Comparison of ENCODE assay signal across 21 mouse cellular contexts in genomic region chr9:104387805-104388204, GRCm38 (mm10). TPM values are rescaled to one million over a fixed set of nuclear protein-coding genes. Genes with fewer than 3 reads are reported as not detected.
A peak's percentile ranks its signal among the peaks of the same experiment; 100 is the strongest.
DNase-seq lines count a peak whose midpoint lies in the region; ATAC-seq and TF ChIP-seq lines count a peak whose summit lies in the region.
"Had no signal": no experiment of that assay in that cellular context is flagged by ENCODE, and none has a peak within 500 bp of the region (broad histone marks: within the 10 kb centered on the region; RNA-seq: fewer than 3 reads in every experiment).

No protein-coding gene starts in this region.

- TF ChIP-seq POLR2A in CH12.LX (IDR thresholded peaks at IDR 0.05; ENCODE audit: low read depth, low read length), result no peak

- no peaks in the 10 kb centered on the region for H3K36me3 ChIP-seq in CH12.LX (replicated peaks in 1 of 2; ENCODE audit: control insufficient read depth in 1 of 2, insufficient read depth in 1 of 2, low read length in 1 of 2)
- H3K36me3 ChIP-seq: embryonic facial prominence, embryonic 10.5 days; embryonic facial prominence, embryonic 12.5 days; forebrain, embryonic 15.5 days; G1E had no signal

- in situ Hi-C loops in CH12.LX (cut with MboI; ENCODE audit: low pct_ligation_motif_present, low pct_unique_long_range_greater_than_20kb, low sequenced_read_pairs), result loop anchor here (10.0 kb wide), 1 partner anchor 63 kb away; no protein-coding TSS in a partner anchor

- TF ChIP-seq CTCF in CH12.LX (conservative IDR thresholded peaks at IDR 0.05 in 1 of 2, IDR thresholded peaks at IDR 0.05 in 1 of 2; ENCODE audit: low read depth in 2 of 2, low read length in 2 of 2), result no peak

- no peak for TF ChIP-seq RAD21 in CH12.LX (IDR thresholded peaks at IDR 0.05; ENCODE audit: low read depth, low read length)

- H3K9me3 ChIP-seq in CH12.LX (replicated peaks; ENCODE audit: low read length), result no peaks in the 10 kb centered on the region
- H3K9me3 ChIP-seq: embryonic facial prominence, embryonic 10.5 days; embryonic facial prominence, embryonic 12.5 days; forebrain, embryonic 13.5 days; forebrain, embryonic 15.5 days had no signal

- TF ChIP-seq EP300 in CH12.LX (IDR thresholded peaks at IDR 0.05; ENCODE audit: low read length), result peak; percentile 95

- DNase-seq in 3T3-L1 (ENCODE audit: low read depth, low spot score) (peak; percentile 6), A20 (ENCODE audit: low read depth, low spot score) (peak; percentile 35), CH12.LX (ENCODE audit: extremely low read depth) (peak; percentile 87)
- no peak for DNase-seq in thymus, postnatal 14 days
- no peak for DNase-seq in B cell, adult 2 months
- DNase-seq: adrenal gland, adult 8-10 months; adrenal gland, postnatal 14 days; adrenal gland, postnatal 36 days; cerebellum, adult 11-12 months; cerebellum, adult 2 months; cerebellum, adult 9-10 months; cerebellum, postnatal 10 days; cerebellum, postnatal 25 days had no signal

- peaks cover 3 to 21% of the 10 kb centered on the region in 2 experiments for H3K4me1 ChIP-seq in CH12.LX (ENCODE audit: control insufficient read depth in 1 of 2, insufficient read depth in 2 of 2)
- H3K4me1 ChIP-seq: embryonic facial prominence, embryonic 10.5 days; embryonic facial prominence, embryonic 12.5 days; forebrain, embryonic 13.5 days; forebrain, embryonic 15.5 days had no signal

- H3K27me3 ChIP-seq in CH12.LX (replicated peaks), result no peaks in the 10 kb centered on the region
- H3K27me3 ChIP-seq: embryonic facial prominence, embryonic 12.5 days; forebrain, embryonic 15.5 days; Patski had no signal

- no peak for ATAC-seq in granulocyte monocyte progenitor cell, adult 5-6 weeks (replicated peaks; ENCODE audit: poor library complexity, severe bottlenecking)
- ATAC-seq: activated CD4-positive, CD25-positive, alpha-beta regulatory T cell, adult 4 months; forebrain, embryonic 13.5 days; forebrain, embryonic 15.5 days; Patski had no signal

- dilution Hi-C loops in CH12.LX (cut with MboI; ENCODE audit: extremely low pct_ligation_motif_present, extremely low pct_unique_long_range_greater_than_20kb, low sequenced_read_pairs), result no loop called here

- no peak overlapping the region for H3K4me3 ChIP-seq in CH12.LX (replicated peaks in 1 of 3; ENCODE audit: low read depth in 2 of 3, low read length in 2 of 3, poor library complexity in 1 of 3)
- H3K4me3 ChIP-seq: embryonic facial prominence, embryonic 10.5 days; embryonic facial prominence, embryonic 12.5 days; forebrain, embryonic 13.5 days; forebrain, embryonic 15.5 days had no signal

- H3K9ac ChIP-seq in CH12.LX (ENCODE audit: insufficient read depth, low read depth), result no peak overlapping the region
- H3K9ac ChIP-seq: embryonic facial prominence, embryonic 12.5 days; forebrain, embryonic 13.5 days; forebrain, embryonic 15.5 days had no signal

- H3K79me2 ChIP-seq in CH12.LX (replicated peaks; ENCODE audit: control insufficient read depth, extremely low read depth, insufficient read depth, poor library complexity, severe bottlenecking), result no peaks in the 10 kb centered on the region

- no peak overlapping the region for H3K27ac ChIP-seq in CH12.LX (ENCODE audit: insufficient read depth, low read depth)
- H3K27ac ChIP-seq: embryonic facial prominence, embryonic 10.5 days; embryonic facial prominence, embryonic 12.5 days; forebrain, embryonic 13.5 days; forebrain, embryonic 15.5 days had no signal

- no peak overlapping the region for H3K4me2 ChIP-seq in CH12.LX (ENCODE audit: insufficient read depth, low read depth, poor library complexity, severe bottlenecking)
- H3K4me2 ChIP-seq: embryonic facial prominence, embryonic 12.5 days; forebrain, embryonic 13.5 days; forebrain, embryonic 15.5 days had no signal

TF ChIP-seq in CH12.LX, 34 proteins besides CTCF, POLR2A, EP300 and RAD21:
- TF ChIP-seq RCOR1 (conservative IDR thresholded peaks at IDR 0.05; ENCODE audit: low read depth, low read length) (peak; percentile 93; the same call in 1 of the 2 replicates), MYC (IDR thresholded peaks at IDR 0.05; ENCODE audit: low read depth, low read length) (peak; percentile 84), MXI1 (IDR thresholded peaks at IDR 0.05; ENCODE audit: low read depth, low read length) (peak; percentile 68; the same call in 1 of the 2 replicates), MEF2A (IDR thresholded peaks at IDR 0.05; ENCODE audit: borderline replicate concordance, low read depth, low read length) (peak; percentile 74), TCF12 (IDR thresholded peaks at IDR 0.05; ENCODE audit: low read depth, low read length) (peak; percentile 88), ELF1 (IDR thresholded peaks at IDR 0.05; ENCODE audit: low read depth, low read length) (peak; percentile 44; the same call in 1 of the 2 replicates), MAZ (IDR thresholded peaks at IDR 0.05; ENCODE audit: low read depth, low read length) (peak; percentile 46; the same call in 1 of the 2 replicates), SMC3 (IDR thresholded peaks at IDR 0.05; ENCODE audit: low read depth, low read length) (no peak), MAFK (IDR thresholded peaks at IDR 0.05; ENCODE audit: insufficient replicate concordance, low read length) (peak; percentile 70), POLR2AphosphoS2 (IDR thresholded peaks at IDR 0.05; ENCODE audit: low read depth, low read length) (no peak), PAX5 (IDR thresholded peaks at IDR 0.05; ENCODE audit: low read length) (no peak), USF1 (IDR thresholded peaks at IDR 0.05; ENCODE audit: low read depth, low read length) (no peak), HCFC1 (IDR thresholded peaks at IDR 0.05; ENCODE audit: low read depth, low read length) (no peak; the same call in 1 of the 2 replicates), KAT2A (IDR thresholded peaks at IDR 0.05; ENCODE audit: insufficient replicate concordance, low read length) (no peak), ZC3H11A (IDR thresholded peaks at IDR 0.05; ENCODE audit: low read depth, low read length) (no peak), ZNF384 (IDR thresholded peaks at IDR 0.05; ENCODE audit: low read depth, low read length) (no peak), NELFE (IDR thresholded peaks at IDR 0.05; ENCODE audit: low read depth, low read length) (no peak), NRF1 (IDR thresholded peaks at IDR 0.05; ENCODE audit: low read depth, low read length) (no peak), SIN3A (IDR thresholded peaks at IDR 0.05; ENCODE audit: low read length) (peak; percentile 64), ZMIZ1 (IDR thresholded peaks at IDR 0.05; ENCODE audit: low read depth, low read length) (no peak), CHD2 (IDR thresholded peaks at IDR 0.05; ENCODE audit: low read length) (peak; percentile 43; the same call in 1 of the 2 replicates), TBP (conservative IDR thresholded peaks at IDR 0.05; ENCODE audit: low read depth, low read length) (no peak), ETS1 (conservative IDR thresholded peaks at IDR 0.05; ENCODE audit: low read depth, low read length) (peak; percentile 98), UBTF (IDR thresholded peaks at IDR 0.05; ENCODE audit: low read depth, low read length) (no peak), GABPA (IDR thresholded peaks at IDR 0.05; ENCODE audit: insufficient replicate concordance, low read depth, low read length) (no peak), USF2 (conservative IDR thresholded peaks at IDR 0.05; ENCODE audit: low read depth, low read length) (no peak), CHD1 (IDR thresholded peaks at IDR 0.05; ENCODE audit: low read depth, low read length) (no peak), ZKSCAN1 (IDR thresholded peaks at IDR 0.05; ENCODE audit: borderline replicate concordance, low read depth, low read length) (no peak), MAX (IDR thresholded peaks at IDR 0.05; ENCODE audit: low read length) (peak; percentile 77), JUND (conservative IDR thresholded peaks at IDR 0.05; ENCODE audit: low read depth, low read length) (peak; percentile 93), IRF4 (IDR thresholded peaks at IDR 0.05; ENCODE audit: low read depth, low read length) (peak; percentile 80), E2F4 (IDR thresholded peaks at IDR 0.05; ENCODE audit: insufficient replicate concordance, low read depth, low read length) (no peak), JUN (IDR thresholded peaks at IDR 0.05; ENCODE audit: insufficient read depth, low read depth, low read length) (peak; percentile 89), BHLHE40 (IDR thresholded peaks at IDR 0.05; ENCODE audit: low read depth, low read length) (peak; percentile 73)

RNA-seq across cellular contexts. Expression of gene Acpp, which starts 50.3 kb away (rescaled TPM):
- 0.17 and 0.30 TPM in 2 replicates for total RNA-seq in CH12.LX (2012; rRNA removed)
- 0.19 and 0.27 TPM in 2 replicates for total RNA-seq in CH12.LX (2014; rRNA removed)
- polyA plus RNA-seq in CH12.LX (2012; ENCODE audit: insufficient read length, low read depth), result 0.56 and 0.97 TPM in 2 replicates
- total RNA-seq in granulocyte monocyte progenitor cell, adult 5-6 weeks (2014; fragmentation: Nextera tagmentation), result 1.2 and 4.6 TPM in 2 replicates
- 2.8 and 3.0 TPM in 2 replicates for total RNA-seq in granulocyte monocyte progenitor cell, adult 5-6 weeks (2017)
- polyA plus RNA-seq: G1E, Patski had no signal

Comparison
In these comparisons a context has a peak if more than half of its experiments do, and no peak if none do; other contexts are left out.
1. DNase-seq: peak in 3T3-L1 (single experiment), A20 (single experiment) and CH12.LX (single experiment); none in thymus, postnatal 14 days (single experiment) and B cell, adult 2 months (0 of 2).